Mouse (Mus musculus) left cerebral cortex, postnatal 25 days (tissue): ENCODE results near the gene Celf2. TPM values are rescaled to one million over a fixed set of nuclear protein-coding genes. Genes with fewer than 3 reads are reported as not detected.
"Not testable (repeated sequence)": the region's sequence is repeated elsewhere in the genome, so short reads cannot be mapped to it uniquely, and the experiment has no call there.

Experiments used
- DNase-seq, 2 experiments: peaks; one replicate each; pipeline ENCODE4 v3.0.0; 2022; ENCODE audit warnings: low spot score in 2 of 2, mixed read lengths in 1 of 2
- intact Hi-C: fragments of 180-260 bp; cut with DNase I; formaldehyde crosslinking; loops from one replicate; pipeline ENCODE4 v1.15.1; 2025
- total RNA-seq, 2 experiments: library from RNA; stranded (reverse); gene quantifications; 2 replicates each; pipeline ENCODE4 v1.2.3; 2021

Gene Celf2
- total RNA-seq, 2 experiments from 2014 or later = 424 to 492 TPM

DNA sequence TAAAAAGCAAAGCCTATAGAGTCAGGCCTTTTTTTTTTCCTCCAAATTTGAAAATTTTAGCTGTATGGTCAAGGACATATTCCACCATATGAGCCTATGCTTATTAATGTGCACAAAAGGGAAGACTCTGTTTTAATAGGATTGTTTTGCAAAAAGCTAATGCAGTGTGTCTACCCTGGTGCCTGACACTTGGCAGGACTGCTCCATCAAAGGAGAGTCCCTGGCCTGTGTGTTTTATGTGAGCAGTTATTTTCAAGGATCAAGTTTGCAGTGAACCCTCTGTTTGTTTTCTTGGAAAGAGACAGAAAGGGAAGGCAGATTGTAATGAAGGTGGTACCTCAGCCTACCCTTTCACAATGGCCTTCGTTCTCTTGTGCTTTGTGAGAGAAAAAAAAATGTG is 200.0 kb downstream of the Celf2 start:
- intact Hi-C loops = no loop called here
- no peak for DNase-seq

GRCm38 (mm10) chr2:7308731-7309130 is 200.6 kb downstream of the Celf2 start:
- no peak for DNase-seq
- intact Hi-C loops = no loop called here

- intact Hi-C loops = no loop called here
- no peak for DNase-seq
Observed at GRCm38 (mm10) chr2:7287434-7287833, 221.9 kb downstream of the Celf2 start.

DNA sequence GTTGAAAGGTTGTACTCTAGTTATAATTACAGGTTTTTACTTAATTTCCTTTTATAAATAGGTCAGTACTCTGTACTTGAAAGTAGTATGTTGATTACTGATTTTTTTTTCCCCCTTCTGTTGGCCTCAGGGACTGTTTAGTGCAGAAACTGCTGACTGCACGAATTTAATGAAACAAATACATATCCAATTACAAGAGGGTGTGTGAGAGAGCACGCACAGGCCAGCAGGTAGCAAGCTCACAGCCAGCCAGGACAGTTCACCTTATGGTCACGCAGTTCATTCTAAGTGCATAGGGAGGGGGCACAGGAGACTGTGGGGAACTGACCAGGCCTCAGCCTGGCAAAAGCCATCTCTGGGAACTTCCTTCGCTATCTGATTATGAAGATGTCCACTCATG is 236.1 kb downstream of the Celf2 start:
- no peak for DNase-seq
- intact Hi-C loops = no loop called here

GRCm38 (mm10) chr2:7270051-7270450 is 239.3 kb downstream of the Celf2 start:
- intact Hi-C loops = no loop called here

DNA sequence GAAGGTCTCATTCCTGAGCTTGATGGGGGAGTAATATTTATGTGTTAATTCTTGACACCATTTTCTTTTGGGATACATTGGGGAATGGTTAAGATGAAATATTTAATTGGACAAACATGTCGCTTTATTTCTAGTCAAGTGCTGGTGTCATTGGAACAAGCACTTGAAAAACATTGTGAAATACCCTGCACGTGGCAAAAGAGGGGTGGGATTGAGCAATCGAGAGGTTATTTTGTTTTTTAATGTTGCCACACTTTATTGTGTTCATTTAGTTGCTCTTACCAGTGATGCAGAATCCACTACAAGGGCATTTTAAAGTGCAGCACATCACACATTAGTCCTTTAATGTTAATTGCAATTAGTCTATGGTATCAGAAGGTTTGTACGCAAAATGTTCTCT is 242.2 kb downstream of the Celf2 start:
- DNase-seq = no peak
- intact Hi-C loops = no loop called here

More at GRCm38 (mm10) chr2:7270051-7270450, 239.3 kb downstream of the Celf2 start:
- DNase-seq = peak; percentile 89 to 97

GRCm38 (mm10) chr2:7262668-7263067 is 246.7 kb downstream of the Celf2 start:
- DNase-seq, intact Hi-C loops: not testable (repeated sequence)

DNA sequence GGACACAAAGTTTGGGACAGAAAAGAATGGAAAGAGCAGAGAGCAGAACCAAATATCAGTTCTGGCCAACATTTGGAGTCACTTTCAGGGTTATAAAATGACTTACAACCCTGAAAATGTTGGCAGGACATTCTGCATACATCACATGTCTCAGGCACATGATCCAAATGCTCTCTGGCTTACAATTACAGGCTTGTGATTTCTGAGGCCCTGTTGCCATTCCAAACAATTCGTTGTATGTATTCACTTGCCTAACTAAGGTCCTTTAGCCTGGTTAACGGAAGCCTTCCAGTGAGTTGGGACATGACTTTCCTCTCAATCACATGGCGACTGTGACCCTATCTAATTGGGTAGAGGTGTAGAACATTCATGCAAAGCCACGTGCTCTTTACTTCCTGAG is 249.2 kb downstream of the Celf2 start:
- no peak for DNase-seq
- intact Hi-C loops = no loop called here

DNA sequence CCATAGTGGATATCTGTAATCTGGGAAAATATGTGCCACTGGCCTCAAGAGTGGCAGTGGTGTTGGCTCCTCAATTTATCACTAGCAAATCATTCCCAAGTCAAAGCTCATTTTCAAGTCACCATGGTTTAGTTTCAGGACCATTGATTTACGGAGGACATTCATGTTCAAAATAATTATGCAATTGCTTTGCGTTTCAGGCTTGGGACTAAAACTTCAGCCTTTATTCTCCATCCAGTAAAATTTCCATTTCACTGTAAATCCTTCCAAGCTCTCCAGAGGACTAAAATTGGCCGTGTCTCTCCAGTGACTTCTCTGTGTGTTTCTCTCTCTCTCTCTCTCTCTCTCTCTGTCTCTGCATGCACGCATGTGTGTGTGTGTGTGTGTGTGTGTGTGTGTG is 249.7 kb downstream of the Celf2 start:
- intact Hi-C loops = loop anchor here (5.0 to 10.0 kb wide), 7 partner anchors 133 to 1125 kb away; no protein-coding TSS in a partner anchor
- no peak for DNase-seq

DNA sequence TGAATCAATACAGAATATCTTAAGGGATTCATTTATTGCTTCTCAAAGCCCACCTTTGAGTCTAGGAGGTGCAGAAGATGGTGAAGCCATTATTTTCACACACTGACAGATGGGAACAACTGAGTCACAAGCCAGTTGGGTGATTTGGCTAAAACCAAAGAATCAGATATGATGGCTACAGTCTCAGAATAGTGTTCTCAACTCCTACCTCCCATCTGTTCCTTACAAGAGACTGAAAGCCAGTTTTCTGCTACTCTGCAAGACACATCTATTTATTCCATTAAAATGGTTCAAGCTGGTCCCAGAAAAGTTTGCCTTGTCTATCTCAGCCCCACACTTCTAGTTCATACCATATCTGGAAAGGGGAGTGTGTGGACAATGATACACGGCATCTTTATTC is 253.3 kb downstream of the Celf2 start:
- DNase-seq = peak; percentile 57 to 96
- intact Hi-C loops = loop anchor here (5.0 to 10.0 kb wide), 7 partner anchors 136 to 1129 kb away; no protein-coding TSS in a partner anchor

GRCm38 (mm10) chr2:7255386-7255785 is 254.0 kb downstream of the Celf2 start:
- peak in 1 of 2 experiments; percentile 64 for DNase-seq
- intact Hi-C loops = loop anchor here (5.0 to 10.0 kb wide), 7 partner anchors 137 to 1129 kb away; no protein-coding TSS in a partner anchor

GRCm38 (mm10) chr2:7250314-7250713 is 259.0 kb downstream of the Celf2 start:
- intact Hi-C loops = loop anchor here (10.0 kb wide), 4 partner anchors 284 to 1134 kb away; no protein-coding TSS in a partner anchor

GRCm38 (mm10) chr2:7249002-7249401 is 260.4 kb downstream of the Celf2 start:
- DNase-seq = no peak
- intact Hi-C loops = no loop called here

More at GRCm38 (mm10) chr2:7250314-7250713, 259.0 kb downstream of the Celf2 start:
- DNase-seq = no peak

DNA sequence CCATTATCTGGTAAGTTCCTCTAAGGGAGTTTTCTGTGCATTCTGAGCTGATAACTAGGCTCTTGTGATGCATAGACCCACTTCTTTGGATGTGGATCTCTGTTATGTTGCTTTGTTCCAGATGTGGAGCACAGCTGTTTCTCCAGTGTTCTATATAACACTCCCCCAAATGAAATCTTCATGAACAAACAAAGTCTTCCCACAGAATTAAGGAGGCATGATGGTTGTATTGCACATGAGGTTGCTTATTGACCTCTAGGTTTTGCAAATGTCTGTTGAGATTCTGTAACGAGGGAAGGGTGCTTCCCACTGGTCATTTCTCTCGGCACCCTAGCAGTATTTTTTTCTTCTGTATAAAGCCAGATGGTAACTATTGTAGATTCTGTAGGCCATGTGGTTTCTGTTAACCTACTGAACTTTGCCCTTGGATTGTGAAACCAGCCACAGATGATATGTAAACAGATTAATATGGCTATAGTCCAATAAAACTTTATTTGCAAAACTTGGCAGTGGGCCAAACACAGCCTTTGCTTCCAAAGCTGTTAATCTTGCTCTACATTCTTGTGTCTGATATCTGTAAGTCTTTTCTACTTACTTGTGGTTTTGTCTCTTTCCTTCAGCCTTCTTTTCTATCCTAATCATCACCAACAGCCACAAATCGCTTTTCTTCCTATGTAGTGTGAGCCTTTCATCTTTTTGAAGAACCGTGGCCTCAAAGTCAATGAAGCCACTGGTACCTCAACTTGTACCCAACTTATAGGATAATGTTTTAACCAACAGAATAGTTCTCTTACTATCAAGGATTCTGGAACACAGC is 263.2 kb downstream of the Celf2 start:
- intact Hi-C loops = no loop called here
- DNase-seq = no peak

- no peak for DNase-seq
- intact Hi-C loops = no loop called here
Observed at GRCm38 (mm10) chr2:7242139-7242538, 267.2 kb downstream of the Celf2 start.

- no peak for DNase-seq
- intact Hi-C loops = no loop called here
Observed at GRCm38 (mm10) chr2:7241523-7241941, 267.8 kb downstream of the Celf2 start.

GRCm38 (mm10) chr2:7237283-7237682 is 272.1 kb downstream of the Celf2 start:
- DNase-seq = no peak
- intact Hi-C loops = loop anchor here (10.0 kb wide), 1 partner anchor 498 kb away; no protein-coding TSS in a partner anchor

GRCm38 (mm10) chr2:7236452-7236851 is 272.9 kb downstream of the Celf2 start:
- peak in 1 of 2 experiments; percentile 3 for DNase-seq
- intact Hi-C loops = loop anchor here (10.0 kb wide), 1 partner anchor 498 kb away; no protein-coding TSS in a partner anchor

DNA sequence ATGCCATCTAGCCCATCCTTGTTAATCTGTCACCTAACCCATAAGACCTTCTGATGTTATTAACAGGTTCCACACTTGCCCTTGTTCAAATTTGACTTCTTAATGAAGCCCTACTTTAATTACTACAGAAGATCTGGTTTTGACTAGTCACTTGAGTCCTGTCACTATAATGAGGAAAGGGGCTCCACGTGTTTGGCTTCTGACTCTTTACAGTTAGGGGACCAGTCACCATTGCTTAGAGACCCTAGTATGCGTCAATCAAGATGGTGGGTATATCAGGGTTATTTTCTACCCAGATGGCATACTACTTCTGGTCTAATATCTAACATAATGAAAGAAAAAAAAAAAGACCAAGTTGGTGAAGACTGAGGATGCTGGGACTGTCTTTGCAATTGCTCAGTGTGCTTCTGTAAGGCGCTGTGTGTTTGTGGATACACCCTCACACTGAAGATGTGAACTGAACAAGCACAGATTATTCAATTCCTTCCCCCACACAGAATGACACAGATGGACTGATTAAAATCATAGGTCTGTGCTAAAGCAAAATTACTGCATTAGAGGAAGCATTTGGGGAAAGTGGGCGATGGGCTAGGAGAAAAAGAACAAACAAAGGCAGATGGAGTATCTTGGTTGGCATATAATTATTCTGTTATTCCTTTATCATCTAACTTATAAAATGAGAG is 274.2 kb downstream of the Celf2 start:
- peak; percentile 32 to 85 for DNase-seq
- intact Hi-C loops = loop anchor here (10.0 kb wide), 1 partner anchor 500 kb away; no protein-coding TSS in a partner anchor

DNA sequence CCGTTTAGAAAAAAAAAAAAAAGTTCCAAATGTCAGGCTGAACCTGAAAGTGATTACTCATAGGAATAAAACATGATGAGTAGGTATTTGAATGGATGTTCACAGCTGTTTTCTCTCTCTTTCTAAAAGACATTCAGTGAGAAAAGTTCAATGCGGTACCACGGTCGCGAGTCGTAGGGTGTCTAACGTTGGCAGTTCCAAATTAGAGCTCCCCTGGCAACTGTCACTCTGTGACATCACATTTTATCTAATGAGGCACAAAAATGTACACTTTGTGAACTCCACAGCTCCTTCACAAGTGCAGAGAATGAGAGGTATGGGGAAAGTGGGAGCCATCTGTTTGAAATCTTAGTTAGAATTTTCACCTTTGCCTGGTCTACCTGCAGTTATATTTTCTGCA is 274.8 kb downstream of the Celf2 start:
- intact Hi-C loops = loop anchor here (5.0 to 10.0 kb wide), 2 partner anchors 500 to 1238 kb away; no protein-coding TSS in a partner anchor
- peak in 1 of 2 experiments; percentile 88 for DNase-seq
